Mouse (Mus musculus): Measurements from ENCODE around the gene Ucn. TPM values are rescaled to one million over a fixed set of nuclear protein-coding genes. Genes with fewer than 3 reads are reported as not detected.

Gene Ucn
- total and polyA plus RNA-seq, 3 experiments = not detected

DNA sequence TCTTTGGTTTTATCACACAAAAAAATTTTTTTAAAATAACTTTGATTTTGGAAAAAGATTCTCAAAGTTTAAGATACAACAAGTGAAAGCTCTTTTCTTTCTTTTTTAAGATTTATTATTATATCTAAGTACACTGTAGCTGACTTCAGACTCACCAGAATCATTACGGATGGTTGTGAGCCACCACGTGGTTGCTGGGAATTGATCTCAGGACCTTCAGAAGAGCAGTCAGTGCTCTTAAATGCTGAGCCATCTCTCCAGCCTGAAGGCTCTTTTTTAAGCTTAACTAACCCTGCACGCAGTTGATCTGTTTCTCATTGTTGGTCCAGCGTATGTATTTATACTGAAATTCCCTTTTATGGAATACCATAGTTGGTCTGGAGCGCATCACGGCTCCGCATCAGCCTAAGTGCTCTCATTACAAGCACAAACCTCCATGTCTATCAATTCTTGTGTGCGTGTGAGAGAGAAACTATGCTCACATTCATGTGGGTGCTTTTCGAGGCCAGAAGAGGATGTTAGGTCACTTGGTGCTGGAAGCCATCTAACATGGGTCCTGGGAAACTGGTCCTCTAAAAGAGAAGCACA lies 42.6 kb upstream of the Ucn start:
- H3K4me3 ChIP-seq (ENCODE audit: control insufficient read depth in 1 of 2, insufficient read depth in 1 of 2, low read depth in 2 of 2, low read length in 2 of 2) = peak overlapping the region in 1 of 2 experiments; percentile 85; a peak in 2 of 4 replicates
- H3K9ac ChIP-seq (ENCODE audit: control insufficient read depth, low read depth, low read length, poor library complexity, severe bottlenecking) = no peak overlapping the region; the same call in 1 of the 2 replicates
- H3K36me3 ChIP-seq (ENCODE audit: control insufficient read depth in 1 of 2, insufficient read depth in 2 of 2, low read length in 2 of 2) = peaks cover 2 to 38% of the 10 kb centered on the region in 2 experiments; a peak in 3 of 4 replicates
- no peak for TF ChIP-seq MEF2A (IDR thresholded peaks at IDR 0.05; ENCODE audit: extremely low read depth, insufficient replicate concordance, low read depth, low read length, poor library complexity, severe bottlenecking)
- TF ChIP-seq MYC (IDR thresholded peaks at IDR 0.05; ENCODE audit: low read depth, low read length) = no peak
- TF ChIP-seq TBP (IDR thresholded peaks at IDR 0.05; ENCODE audit: low read depth, low read length) = no peak
- no peak for TF ChIP-seq NELFE (IDR thresholded peaks at IDR 0.05; ENCODE audit: low read depth, low read length)
- TF ChIP-seq ZMIZ1 (IDR thresholded peaks at IDR 0.05; ENCODE audit: low read depth, low read length) = no peak
- no peak for TF ChIP-seq CHD2 (IDR thresholded peaks at IDR 0.05; ENCODE audit: low read length)
- TF ChIP-seq SIN3A (IDR thresholded peaks at IDR 0.05; ENCODE audit: low read length) = no peak
- TF ChIP-seq MAX (IDR thresholded peaks at IDR 0.05; ENCODE audit: low read length) = no peak
- TF ChIP-seq EP300 (IDR thresholded peaks at IDR 0.05; ENCODE audit: low read depth in 1 of 2, low read length in 2 of 2) = no peak
- no peak for TF ChIP-seq MYB (IDR thresholded peaks at IDR 0.05; ENCODE audit: low read depth, low read length)
- no peak for TF ChIP-seq GABPA (IDR thresholded peaks at IDR 0.05; ENCODE audit: low read depth, low read length)
- TF ChIP-seq TCF12 (IDR thresholded peaks at IDR 0.05; ENCODE audit: low read depth, low read length) = no peak
- no peak for TF ChIP-seq ETS1 (IDR thresholded peaks at IDR 0.05; ENCODE audit: low read depth, low read length)
- TF ChIP-seq BHLHE40 (IDR thresholded peaks at IDR 0.05; ENCODE audit: borderline replicate concordance, low read depth, low read length) = no peak
- no peak overlapping the region for H3K27ac ChIP-seq (ENCODE audit: control insufficient read depth, low read depth, low read length)
- no peaks in the 10 kb centered on the region for H3K9me3 ChIP-seq (replicated peaks; ENCODE audit: insufficient read depth, low read length)
- no peaks in the 10 kb centered on the region for H3K27me3 ChIP-seq (ENCODE audit: control insufficient read depth in 1 of 2, insufficient read depth in 2 of 2, low read length in 2 of 2)
- H3K79me2 ChIP-seq (ENCODE audit: control insufficient read depth, insufficient read depth, low read length, poor library complexity) = peaks cover 33% of the 10 kb centered on the region
- peaks cover 19 to 27% of the 10 kb centered on the region in 2 experiments for H3K4me1 ChIP-seq (ENCODE audit: control insufficient read depth in 1 of 2, insufficient read depth in 2 of 2, low read length in 2 of 2)
- no peak for DNase-seq (ENCODE audit: low read depth, low spot score)

DNA sequence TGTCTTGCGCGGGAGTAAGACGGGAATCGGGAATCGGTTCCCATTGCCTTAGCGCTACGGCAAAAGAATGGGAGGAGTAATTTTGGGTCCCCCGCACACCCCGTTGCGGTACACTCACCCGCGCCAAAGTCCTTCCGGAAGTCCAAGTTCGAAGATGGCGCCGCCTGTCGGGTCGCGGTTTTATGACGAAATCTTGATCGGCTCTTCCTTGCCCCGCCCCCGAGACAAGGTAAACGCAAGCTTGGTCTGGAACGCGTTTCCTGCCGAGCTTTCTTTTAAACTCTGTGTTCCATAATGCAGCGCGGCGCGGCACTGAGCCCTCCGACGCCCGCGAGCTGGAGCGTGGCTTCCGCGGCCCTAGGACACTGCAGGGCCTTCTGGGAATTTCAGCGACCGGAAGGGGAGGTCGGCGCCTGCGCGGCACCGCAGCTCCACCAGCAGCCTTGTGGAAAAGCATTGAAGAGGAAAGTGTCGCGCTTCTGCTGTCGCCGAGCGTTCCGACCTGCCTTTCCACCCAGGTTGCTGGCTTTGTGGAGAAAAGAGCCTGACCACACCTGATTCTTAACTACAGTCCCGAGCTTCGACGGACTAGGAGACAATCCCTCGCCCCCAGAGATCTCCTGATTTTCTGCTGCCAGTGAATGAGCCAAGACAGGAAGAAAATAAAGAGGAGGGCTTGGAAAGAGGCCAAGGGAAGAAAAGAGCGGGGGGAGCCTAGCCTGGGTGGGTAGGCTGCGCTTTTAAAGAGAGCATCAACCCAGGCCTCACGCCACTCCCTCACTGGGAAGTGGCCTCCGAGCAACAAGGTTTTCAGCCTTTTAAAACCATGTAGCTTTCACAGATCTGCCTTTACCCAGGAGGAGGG lies 41.4 kb upstream of the Ucn start, which contains the start of the genes Gm29609 and Gtf3c2:
Gene Gm29609, minus strand, starts transcription at position 146 of the 865 bp plus-strand sequence.
Gene Gtf3c2, minus strand, starts transcription at position 379 of the 865 bp plus-strand sequence.
- Histone ChIP-seq H3K27me3 (ENCODE audit: control insufficient read depth in 1 of 2, insufficient read depth in 2 of 2, low read length in 2 of 2) (no peaks in the 10 kb centered on the region), H3K79me2 (ENCODE audit: control insufficient read depth, insufficient read depth, low read length, poor library complexity) (peaks cover 41% of the 10 kb centered on the region), H3K27ac (ENCODE audit: control insufficient read depth, low read depth, low read length) (peak within 1 kb of the TSS; percentile 96), H3K4me1 (ENCODE audit: control insufficient read depth in 1 of 2, insufficient read depth in 2 of 2, low read length in 2 of 2) (peaks cover 18 to 19% of the 10 kb centered on the region in 2 experiments), H3K36me3 (ENCODE audit: control insufficient read depth in 1 of 2, insufficient read depth in 2 of 2, low read length in 2 of 2) (peaks cover 7 to 33% of the 10 kb centered on the region in 2 experiments), H3K9ac (ENCODE audit: control insufficient read depth, low read depth, low read length, poor library complexity, severe bottlenecking) (peak within 1 kb of the TSS; percentile 83), H3K9me3 (replicated peaks; ENCODE audit: insufficient read depth, low read length) (no peaks in the 10 kb centered on the region), H3K4me3 (ENCODE audit: control insufficient read depth in 1 of 2, insufficient read depth in 1 of 2, low read depth in 2 of 2, low read length in 2 of 2) (peak within 1 kb of the TSS; percentile 67 to 85)
- DNase-seq (ENCODE audit: low read depth, low spot score) = peak; percentile 99
- peak; percentile 73 for TF ChIP-seq ETS1 (IDR thresholded peaks at IDR 0.05; ENCODE audit: low read depth, low read length)
- peak; percentile 87 for TF ChIP-seq MAZ (IDR thresholded peaks at IDR 0.05; ENCODE audit: low read depth, low read length)
- TF ChIP-seq TCF12 (IDR thresholded peaks at IDR 0.05; ENCODE audit: low read depth, low read length) = peak; percentile 37
- TF ChIP-seq POLR2AphosphoS5 (IDR thresholded peaks at IDR 0.05; ENCODE audit: borderline replicate concordance, low read depth, low read length) = peak; percentile 76; the same call in 1 of the 2 replicates
- TF ChIP-seq TAL1 (IDR thresholded peaks at IDR 0.05; ENCODE audit: low read length) = no peak
- no peak; the same call in 1 of the 2 replicates for TF ChIP-seq GATA1 (IDR thresholded peaks at IDR 0.05; ENCODE audit: low read depth, low read length)
- no peak for TF ChIP-seq USF2 (IDR thresholded peaks at IDR 0.05; ENCODE audit: borderline replicate concordance in 1 of 2, insufficient read depth in 1 of 2, low read depth in 1 of 2, low read length in 2 of 2)
- 0 out of 2 replicates have a peak, but pooled peaks have one; percentile 60 for TF ChIP-seq UBTF (IDR thresholded peaks at IDR 0.05; ENCODE audit: borderline replicate concordance, insufficient read depth, low read depth, low read length)
- TF ChIP-seq TBP (IDR thresholded peaks at IDR 0.05; ENCODE audit: low read depth, low read length) = peak; percentile 88
- peak; percentile 91 for TF ChIP-seq SIN3A (IDR thresholded peaks at IDR 0.05; ENCODE audit: low read length)
- TF ChIP-seq ZC3H11A (IDR thresholded peaks at IDR 0.05; ENCODE audit: low read depth, low read length) = no peak
- peak; percentile 96 for TF ChIP-seq POLR2AphosphoS2 (IDR thresholded peaks at IDR 0.05; ENCODE audit: low read length)
- TF ChIP-seq CHD1 (IDR thresholded peaks at IDR 0.05; ENCODE audit: low read depth, low read length) = peak; percentile 65; the same call in 1 of the 2 replicates
- peak; percentile 72 to 99 for TF ChIP-seq POLR2A (IDR thresholded peaks at IDR 0.05; ENCODE audit: control insufficient read depth in 1 of 2, insufficient read depth in 1 of 2, low read depth in 1 of 2, low read length in 2 of 2, poor library complexity in 1 of 2)
- peak; percentile 97 for TF ChIP-seq NELFE (IDR thresholded peaks at IDR 0.05; ENCODE audit: low read depth, low read length)
- no peak; a peak in 1 of 6 replicates for TF ChIP-seq CTCF (IDR thresholded peaks at IDR 0.05 in 2 of 3, conservative IDR thresholded peaks at IDR 0.05 in 1 of 3; ENCODE audit: control insufficient read depth in 1 of 3, insufficient read depth in 1 of 3, low read depth in 2 of 3, low read length in 3 of 3, poor library complexity in 1 of 3, severe bottlenecking in 1 of 3)
- peak; percentile 89 for TF ChIP-seq ELF1 (IDR thresholded peaks at IDR 0.05; ENCODE audit: low read depth, low read length)
- TF ChIP-seq JUND (IDR thresholded peaks at IDR 0.05; ENCODE audit: low read depth, low read length) = 0 out of 2 replicates have a peak, but pooled peaks have one; percentile 7
- TF ChIP-seq SMC3 (IDR thresholded peaks at IDR 0.05; ENCODE audit: low read depth, low read length) = no peak

Measured in MEL (cell line).